Mouse (Mus musculus): ENCODE results near the gene Irf3. TPM values are rescaled to one million over a fixed set of nuclear protein-coding genes. Genes with fewer than 3 reads are reported as not detected.

Gene Irf3
- total RNA-seq, 2 experiments from 2014 or later: 76.6 to 88.9 TPM

Other genes starting within 250 kb of the Irf3 start
Only the 30 nearest of the 37 such genes appear.
- gene Nup62, start 181.6 kb upstream of the Irf3 start, total RNA-seq (2014; fragmentation: Nextera tagmentation): 81.8 and 83.0 TPM in 2 replicates
- gene Nup62, start 181.6 kb upstream of the Irf3 start, total RNA-seq (2017): 120 and 167 TPM in 2 replicates
- gene Il4i1, start 181.3 kb upstream of the Irf3 start, total RNA-seq (2014; fragmentation: Nextera tagmentation): 1.2 TPM in 1 of 2 replicates, not detected in the other
- gene Il4i1, start 181.3 kb upstream of the Irf3 start, total RNA-seq (2017): 0.15 and 0.22 TPM in 2 replicates
- 5.6 and 8.5 TPM in 2 replicates for gene Atf5, start 181.0 kb upstream of the Irf3 start, total RNA-seq (2014; fragmentation: Nextera tagmentation)
- 3.8 and 6.8 TPM in 2 replicates for gene Atf5, start 181.0 kb upstream of the Irf3 start, total RNA-seq (2017)
- 18.2 and 25.0 TPM in 2 replicates for gene Akt1s1, start 148.7 kb upstream of the Irf3 start, total RNA-seq (2014; fragmentation: Nextera tagmentation)
- 22.8 and 26.5 TPM in 2 replicates for gene Akt1s1, start 148.7 kb upstream of the Irf3 start, total RNA-seq (2017)
- 18.1 and 22.6 TPM in 2 replicates for gene Tbc1d17, start 148.6 kb upstream of the Irf3 start, total RNA-seq (2014; fragmentation: Nextera tagmentation)
- 15.5 and 19.3 TPM in 2 replicates for gene Tbc1d17, start 148.6 kb upstream of the Irf3 start, total RNA-seq (2017)
- gene Pnkp, start 140.5 kb upstream of the Irf3 start, total RNA-seq (2014; fragmentation: Nextera tagmentation): 61.3 and 65.7 TPM in 2 replicates
- 51.0 and 79.6 TPM in 2 replicates for gene Pnkp, start 140.5 kb upstream of the Irf3 start, total RNA-seq (2017)
- gene Ptov1, start 127.9 kb upstream of the Irf3 start, total RNA-seq (2014; fragmentation: Nextera tagmentation): 67.0 and 95.4 TPM in 2 replicates
- 24.4 and 32.1 TPM in 2 replicates for gene Ptov1, start 127.9 kb upstream of the Irf3 start, total RNA-seq (2017)
- gene Med25, start 104.9 kb upstream of the Irf3 start, total RNA-seq (2014; fragmentation: Nextera tagmentation): 26.7 and 51.2 TPM in 2 replicates
- 9.2 and 15.6 TPM in 2 replicates for gene Med25, start 104.9 kb upstream of the Irf3 start, total RNA-seq (2017)
- gene Fuz, start 101.6 kb upstream of the Irf3 start, total RNA-seq (2014; fragmentation: Nextera tagmentation): 13.6 TPM in 2 replicates
- gene Fuz, start 101.6 kb upstream of the Irf3 start, total RNA-seq (2017): 16.5 and 18.0 TPM in 2 replicates
- gene Ap2a1, start 68.2 kb upstream of the Irf3 start, total RNA-seq (2014; fragmentation: Nextera tagmentation): 40.8 and 84.2 TPM in 2 replicates
- 28.6 and 30.1 TPM in 2 replicates for gene Ap2a1, start 68.2 kb upstream of the Irf3 start, total RNA-seq (2017)
- gene Tsks, start 54.4 kb upstream of the Irf3 start, total RNA-seq (2014; fragmentation: Nextera tagmentation): not detected in 2 replicates
- gene Tsks, start 54.4 kb upstream of the Irf3 start, total RNA-seq (2017): 0.17 TPM in 1 of 2 replicates, not detected in the other
- gene Cpt1c, start 22.8 kb upstream of the Irf3 start, total RNA-seq (2014; fragmentation: Nextera tagmentation): not detected in 2 replicates
- not detected in 2 replicates for gene Cpt1c, start 22.8 kb upstream of the Irf3 start, total RNA-seq (2017)
- gene Prmt1, start 11.1 kb upstream of the Irf3 start, total RNA-seq (2014; fragmentation: Nextera tagmentation): 104 and 115 TPM in 2 replicates
- 138 and 190 TPM in 2 replicates for gene Prmt1, start 11.1 kb upstream of the Irf3 start, total RNA-seq (2017)
- 19.4 and 57.9 TPM in 2 replicates for gene Bcl2l12, start 1.1 kb downstream of the Irf3 start, total RNA-seq (2014; fragmentation: Nextera tagmentation)
- 18.4 and 32.9 TPM in 2 replicates for gene Bcl2l12, start 1.1 kb downstream of the Irf3 start, total RNA-seq (2017)
- 28.6 and 29.8 TPM in 2 replicates for gene Scaf1, start 18.7 kb downstream of the Irf3 start, total RNA-seq (2014; fragmentation: Nextera tagmentation)
- 15.7 and 17.8 TPM in 2 replicates for gene Scaf1, start 18.7 kb downstream of the Irf3 start, total RNA-seq (2017)
- gene Rras, start 20.3 kb downstream of the Irf3 start, total RNA-seq (2014; fragmentation: Nextera tagmentation): 2.3 and 7.8 TPM in 2 replicates
- 1.0 and 1.4 TPM in 2 replicates for gene Rras, start 20.3 kb downstream of the Irf3 start, total RNA-seq (2017)
- gene Prr12, start 55.2 kb downstream of the Irf3 start, total RNA-seq (2014; fragmentation: Nextera tagmentation): 21.1 and 29.6 TPM in 2 replicates
- gene Prr12, start 55.2 kb downstream of the Irf3 start, total RNA-seq (2017): 1.7 and 4.1 TPM in 2 replicates
- gene Nosip, start 64.8 kb downstream of the Irf3 start, total RNA-seq (2014; fragmentation: Nextera tagmentation): 42.2 and 57.2 TPM in 2 replicates
- 49.4 and 63.1 TPM in 2 replicates for gene Nosip, start 64.8 kb downstream of the Irf3 start, total RNA-seq (2017)
- gene Prrg2, start 65.0 kb downstream of the Irf3 start, total RNA-seq (2014; fragmentation: Nextera tagmentation): 6.8 and 9.4 TPM in 2 replicates
- 4.8 and 5.3 TPM in 2 replicates for gene Prrg2, start 65.0 kb downstream of the Irf3 start, total RNA-seq (2017)
- 2.2 and 11.6 TPM in 2 replicates for gene Rcn3, start 94.6 kb downstream of the Irf3 start, total RNA-seq (2014; fragmentation: Nextera tagmentation)
- 4.1 and 7.0 TPM in 2 replicates for gene Rcn3, start 94.6 kb downstream of the Irf3 start, total RNA-seq (2017)
- 2.1 and 3.8 TPM in 2 replicates for gene Fcgrt, start 106.2 kb downstream of the Irf3 start, total RNA-seq (2014; fragmentation: Nextera tagmentation)
- 2.7 and 3.6 TPM in 2 replicates for gene Fcgrt, start 106.2 kb downstream of the Irf3 start, total RNA-seq (2017)
- gene Rps11, start 126.8 kb downstream of the Irf3 start, total RNA-seq (2014; fragmentation: Nextera tagmentation): 3,834 and 4,027 TPM in 2 replicates
- 963 and 1,110 TPM in 2 replicates for gene Rps11, start 126.8 kb downstream of the Irf3 start, total RNA-seq (2017)
- gene Rpl13a, start 131.1 kb downstream of the Irf3 start, total RNA-seq (2014; fragmentation: Nextera tagmentation): 3,523 and 3,605 TPM in 2 replicates
- 3,792 and 4,750 TPM in 2 replicates for gene Rpl13a, start 131.1 kb downstream of the Irf3 start, total RNA-seq (2017)
- not detected in 2 replicates for gene Gm45713, start 138.6 kb downstream of the Irf3 start, total RNA-seq (2014; fragmentation: Nextera tagmentation)
- gene Gm45713, start 138.6 kb downstream of the Irf3 start, total RNA-seq (2017): 0.10 and 0.13 TPM in 2 replicates
- 7.4 and 8.2 TPM in 2 replicates for gene Flt3l, start 138.8 kb downstream of the Irf3 start, total RNA-seq (2014; fragmentation: Nextera tagmentation)
- gene Flt3l, start 138.8 kb downstream of the Irf3 start, total RNA-seq (2017): 2.3 and 5.7 TPM in 2 replicates
- gene Pih1d1, start 156.7 kb downstream of the Irf3 start, total RNA-seq (2014; fragmentation: Nextera tagmentation): 74.2 and 91.6 TPM in 2 replicates
- gene Pih1d1, start 156.7 kb downstream of the Irf3 start, total RNA-seq (2017): 48.8 and 58.4 TPM in 2 replicates
- gene Aldh16a1, start 156.9 kb downstream of the Irf3 start, total RNA-seq (2014; fragmentation: Nextera tagmentation): 53.4 and 59.8 TPM in 2 replicates
- gene Aldh16a1, start 156.9 kb downstream of the Irf3 start, total RNA-seq (2017): 31.2 and 42.5 TPM in 2 replicates
- gene Slc17a7, start 166.3 kb downstream of the Irf3 start, total RNA-seq (2014; fragmentation: Nextera tagmentation): 0.17 TPM in 1 of 2 replicates, not detected in the other
- not detected in 2 replicates for gene Slc17a7, start 166.3 kb downstream of the Irf3 start, total RNA-seq (2017)
- gene Gfy, start 181.9 kb downstream of the Irf3 start, total RNA-seq (2014; fragmentation: Nextera tagmentation): not detected in 2 replicates
- gene Gfy, start 181.9 kb downstream of the Irf3 start, total RNA-seq (2017): not detected in 2 replicates
- not detected in 2 replicates for gene Pth2, start 183.3 kb downstream of the Irf3 start, total RNA-seq (2014; fragmentation: Nextera tagmentation)
- not detected in 2 replicates for gene Pth2, start 183.3 kb downstream of the Irf3 start, total RNA-seq (2017)